Mouse (Mus musculus) neutrophil, adult 65 days (primary cell): ENCODE measurements around the gene Ccdc181. TPM values are rescaled to one million over a fixed set of nuclear protein-coding genes. Genes with fewer than 3 reads are reported as not detected.

Experiments
- total RNA-seq: library from RNA; stranded (reverse); gene quantifications from 2 replicates; pipeline ENCODE4 v1.2.4, GENCODE M21; 2023

Ccdc181 gene
- total RNA-seq = 2.9 and 5.1 TPM in 2 replicates

GRCm38 (mm10) chr1:164275455-164275954 is at the start of gene Ccdc181:
TSS of gene Ccdc181 (plus strand) at chr1:164275585.

GRCm38 (mm10) chr1:164248465-164249331 is 26.7 kb upstream of the Ccdc181 start, which contains the start of gene Slc19a2:
TSS of gene Slc19a2 (plus strand) at chr1:164249046.

GRCm38 (mm10) chr1:164303821-164304220 is 28.4 kb downstream of the Ccdc181 start, which contains the start of gene Nme7:
TSS of gene Nme7 (plus strand) at chr1:164304121.

GRCm38 (mm10) chr1:164307124-164307751 is 31.9 kb downstream of the Ccdc181 start, which contains the start of gene Blzf1:
TSS of gene Blzf1 (minus strand) at chr1:164307489.

Other genes starting within 250 kb of the Ccdc181 start
- 0.52 and 0.92 TPM in 2 replicates for gene Sele, start 227.4 kb upstream of the Ccdc181 start, total RNA-seq
- 440 and 554 TPM in 2 replicates for gene Sell, start 213.6 kb upstream of the Ccdc181 start, total RNA-seq
- gene Selp, start 160.3 kb upstream of the Ccdc181 start, total RNA-seq = 30.6 and 35.7 TPM in 2 replicates
- 59.4 and 67.1 TPM in 2 replicates for gene F5, start 123.7 kb upstream of the Ccdc181 start, total RNA-seq
- gene Slc19a2, start 26.5 kb upstream of the Ccdc181 start, total RNA-seq = 4.3 and 7.7 TPM in 2 replicates
- gene Nme7, start 28.5 kb downstream of the Ccdc181 start, total RNA-seq = 4.2 and 5.3 TPM in 2 replicates
- 17.2 and 20.1 TPM in 2 replicates for gene Blzf1, start 31.9 kb downstream of the Ccdc181 start, total RNA-seq
- gene Atp1b1, start 182.8 kb downstream of the Ccdc181 start, total RNA-seq = 4.7 and 7.7 TPM in 2 replicates